Mouse (Mus musculus) small intestine, adult 2 months (tissue): ENCODE results near the gene Tmpo. TPM values are rescaled to one million over a fixed set of nuclear protein-coding genes. Genes with fewer than 3 reads are reported as not detected.
A peak's percentile ranks its signal among the peaks of the same experiment; 100 is the strongest.

Experiments
- H3K27ac ChIP-seq: fragments of 200-500 bp; 2 replicates; pipeline ENCODE4 v1.5.1; 2012; ENCODE audit warnings: low read depth, low read length, control low read depth, inconsistent platforms; ENCODE audit not compliant: insufficient read depth
- H3K27me3 ChIP-seq: fragments of 200-500 bp; 2 replicates; pipeline ENCODE4 v1.6.1; 2012; ENCODE audit warnings: mild to moderate bottlenecking, moderate library complexity, low read length, inconsistent platforms; ENCODE audit not compliant: control insufficient read depth, insufficient read depth
- H3K36me3 ChIP-seq: fragments of 200-500 bp; 2 replicates; pipeline ENCODE4 v1.6.1; 2012; ENCODE audit warnings: mild to moderate bottlenecking, low read length, control low read depth, inconsistent platforms; ENCODE audit not compliant: control insufficient read depth, insufficient read depth
- H3K4me1 ChIP-seq: fragments of 200-500 bp; 2 replicates; pipeline ENCODE4 v1.6.1; 2012; ENCODE audit warnings: low read length, inconsistent platforms, mixed read lengths; ENCODE audit not compliant: control insufficient read depth, insufficient read depth, insufficient read length
- H3K4me3 ChIP-seq: fragments of 200-500 bp; 2 replicates; pipeline ENCODE4 v1.5.1; 2012; ENCODE audit warnings: low read depth, mild to moderate bottlenecking, control low read depth, inconsistent platforms, low read length, moderate library complexity
- CTCF ChIP-seq: fragments of 200-500 bp; IDR thresholded peaks from 2 replicates; pipeline ENCODE4 v1.5.1; 2012; ENCODE audit warnings: low read depth, mild to moderate bottlenecking, control low read depth, inconsistent platforms, low read length, moderate library complexity, mixed read lengths; ENCODE audit not compliant: insufficient replicate concordance, insufficient read length; ENCODE audit errors: extremely low read depth
- POLR2A ChIP-seq: fragments of 200-500 bp; IDR thresholded peaks from 2 replicates; pipeline ENCODE4 v1.6.1; 2012; ENCODE audit warnings: low read depth, mild to moderate bottlenecking, control low read depth, inconsistent platforms, low read length, moderate library complexity
- WGBS: fragments of 180-500 bp; shearing (Covaris S2); methylation state at CpG from one replicate; pipeline ENCODE4 v1.1.7; 2018; 5-methylcytosine and 5-hydroxymethylcytosine counted together
- polyA plus RNA-seq: library from polyadenylated mRNA; depleted of rRNA; stranded (reverse); fragments of >200 nt; gene quantifications from 2 replicates; pipeline ENCODE4 v1.2.3, GENCODE M21; 2012

The Tmpo gene
- polyA plus RNA-seq, 1 experiment = 29.0 TPM

DNA sequence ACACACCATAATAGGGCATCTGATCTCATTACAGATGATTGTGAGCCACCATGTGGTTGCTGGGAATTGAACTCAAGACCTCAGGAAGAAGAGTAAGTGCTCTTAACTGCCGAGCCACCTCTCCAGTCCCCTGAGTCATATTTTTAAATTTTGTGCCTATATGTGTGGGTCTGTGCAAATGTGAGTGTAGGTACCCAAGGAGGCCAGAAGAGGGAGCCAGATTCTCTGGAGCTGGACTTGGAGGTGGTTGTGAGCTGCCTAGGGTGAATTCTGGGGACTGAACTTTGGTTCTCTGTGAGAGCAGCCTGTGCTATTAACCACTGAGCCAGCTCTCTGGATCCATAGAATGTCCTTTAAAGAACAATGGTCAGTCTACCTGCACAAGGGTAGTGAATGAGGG lies 15.7 kb upstream of the Tmpo start:
- Histone ChIP-seq H3K27me3 (no peaks in the 10 kb centered on the region), H3K27ac (no peak overlapping the region), H3K36me3 (no peaks in the 10 kb centered on the region), H3K4me3 (no peak overlapping the region), H3K4me1 (no peaks in the 10 kb centered on the region)
- peak; percentile 24; the same call in 1 of the 2 replicates for TF ChIP-seq CTCF
- TF ChIP-seq POLR2A = no peak
- WGBS = 88% methylated on average over 1 of the region's 1 CpGs

DNA sequence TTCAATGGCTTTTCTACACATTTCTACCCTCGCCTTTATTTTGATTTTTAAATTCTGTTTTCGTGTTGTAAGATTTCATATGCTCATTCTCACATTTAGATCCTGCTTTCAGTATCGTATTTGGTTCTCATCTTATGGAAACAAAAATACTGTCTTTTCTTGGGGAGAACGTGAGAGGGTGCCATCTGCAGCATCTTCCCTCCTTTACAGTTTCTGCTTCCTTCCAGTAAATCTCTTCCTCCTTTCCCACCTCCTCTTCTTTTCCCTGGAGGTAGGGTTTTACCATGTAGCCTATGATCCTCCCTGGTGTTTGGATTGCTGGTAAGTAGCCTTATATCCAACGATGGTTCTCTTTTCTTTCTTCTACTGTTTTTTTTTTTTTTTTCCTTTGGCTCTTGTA lies 14.6 kb upstream of the Tmpo start:
- Histone ChIP-seq H3K4me3 (no peak overlapping the region), H3K36me3 (no peaks in the 10 kb centered on the region), H3K4me1 (no peaks in the 10 kb centered on the region), H3K27ac (no peak overlapping the region), H3K27me3 (no peaks in the 10 kb centered on the region)
- no peak for TF ChIP-seq POLR2A
- no peak for TF ChIP-seq CTCF
- 84% methylated on average over 5 of the region's 5 CpGs for WGBS

DNA sequence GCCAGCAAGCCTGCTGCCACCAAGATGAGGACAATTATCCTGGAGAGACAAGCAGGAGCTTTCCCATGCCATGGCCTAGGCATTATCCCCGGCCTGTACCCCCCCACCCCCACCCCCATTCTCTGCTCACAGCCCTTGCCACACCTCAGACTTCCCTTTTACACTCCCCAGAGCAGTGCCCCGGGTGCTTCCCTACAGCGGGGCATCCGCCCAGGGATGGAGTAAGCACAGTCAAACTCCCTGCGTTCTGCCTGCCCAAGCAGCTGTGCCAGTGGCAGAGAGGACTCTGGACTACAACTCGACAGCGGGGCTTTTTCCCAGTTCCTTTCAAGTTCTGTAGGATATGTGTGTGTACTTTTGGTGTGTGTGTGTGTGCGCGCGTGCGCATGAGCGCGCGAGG lies 14.0 kb upstream of the Tmpo start:
- 75% methylated on average over 14 of the region's 14 CpGs for WGBS
- no peak for TF ChIP-seq CTCF

DNA sequence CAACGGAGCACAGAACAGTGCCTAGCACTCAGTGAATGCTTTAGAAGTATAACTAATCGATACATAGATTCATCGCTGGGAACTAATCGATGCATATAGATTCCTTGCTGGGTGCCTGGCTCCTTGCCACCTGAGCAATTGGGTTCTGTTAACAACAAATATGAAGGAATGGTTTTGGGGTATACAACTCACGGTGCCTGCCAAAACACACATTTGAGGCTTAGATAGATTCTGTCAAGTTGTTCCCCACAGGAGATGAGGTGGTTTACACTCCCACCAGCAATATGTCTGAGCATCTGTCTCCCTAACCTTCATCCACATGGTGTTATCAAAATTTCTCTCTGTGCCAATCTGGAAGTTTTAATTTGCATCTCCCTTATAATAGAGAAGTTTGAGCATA lies 10.7 kb upstream of the Tmpo start:
- Histone ChIP-seq H3K36me3 (no peaks in the 10 kb centered on the region), H3K27me3 (no peaks in the 10 kb centered on the region), H3K27ac (no peak overlapping the region), H3K4me3 (no peak overlapping the region), H3K4me1 (no peaks in the 10 kb centered on the region)
- TF ChIP-seq CTCF = no peak
- no peak for TF ChIP-seq POLR2A
- WGBS = 91% methylated on average over 5 of the region's 5 CpGs

More for the DNA sequence above, 14.0 kb upstream of the Tmpo start:
- H3K27ac ChIP-seq = no peak overlapping the region
- no peaks in the 10 kb centered on the region for H3K4me1 ChIP-seq
- no peak overlapping the region for H3K4me3 ChIP-seq
- H3K27me3 ChIP-seq = no peaks in the 10 kb centered on the region
- no peaks in the 10 kb centered on the region for H3K36me3 ChIP-seq

DNA sequence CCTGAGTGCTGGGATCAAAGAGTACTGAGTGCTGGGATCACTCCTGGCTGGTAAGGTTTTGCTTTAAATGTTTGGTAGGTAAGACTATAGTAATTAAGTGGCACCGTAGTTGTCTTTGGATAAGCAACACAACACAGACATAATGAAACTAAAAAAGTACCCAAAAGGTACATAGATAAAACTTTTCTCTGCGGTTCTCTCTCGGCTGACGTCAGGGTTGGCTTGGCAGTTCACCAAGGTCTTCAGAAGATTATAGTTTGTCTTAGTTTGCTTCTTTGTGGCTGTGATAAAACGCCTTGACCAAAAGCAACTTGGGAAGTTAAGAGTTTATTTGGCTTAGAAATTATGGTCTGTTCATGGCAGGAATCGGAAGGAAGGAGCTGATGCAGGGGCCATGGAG lies 8.4 kb upstream of the Tmpo start:
- Histone ChIP-seq H3K27ac (no peak overlapping the region), H3K27me3 (no peaks in the 10 kb centered on the region), H3K36me3 (no peaks in the 10 kb centered on the region), H3K4me1 (peaks cover 5% of the 10 kb centered on the region; the same call in 1 of the 2 replicates), H3K4me3 (no peak overlapping the region)
- 85% methylated on average over 6 of the region's 6 CpGs for WGBS
- TF ChIP-seq CTCF (no peak), POLR2A (no peak)

DNA sequence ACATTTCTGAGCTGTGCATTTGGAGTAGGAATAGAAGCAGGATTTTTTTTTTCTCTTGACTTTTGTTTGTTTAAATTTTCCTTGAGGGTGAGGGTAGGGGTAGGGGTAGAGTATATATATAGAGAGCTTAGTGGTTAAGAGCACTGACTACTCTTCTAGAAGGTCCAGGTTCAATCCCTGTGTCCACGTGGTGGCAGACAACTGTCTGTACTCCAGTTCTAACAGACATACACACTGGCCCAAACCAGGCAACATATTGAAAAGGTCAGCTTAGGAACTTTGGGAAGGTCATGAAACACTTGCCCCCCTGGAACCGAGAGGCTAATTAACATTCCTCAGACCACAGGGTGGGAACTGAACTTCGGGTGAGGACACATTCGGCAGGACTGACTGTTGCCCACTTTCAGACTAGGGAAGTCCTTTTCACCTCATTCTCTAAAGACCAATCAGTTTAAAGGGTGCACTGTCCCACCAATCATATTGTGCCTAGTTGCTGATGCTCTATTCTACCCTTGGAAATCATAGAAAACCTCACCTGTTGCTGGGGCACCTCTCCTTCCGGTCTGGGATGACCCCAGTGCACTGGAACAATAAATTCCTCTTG lies 7.7 kb upstream of the Tmpo start:
- H3K36me3 ChIP-seq = no peaks in the 10 kb centered on the region
- no peak overlapping the region for H3K4me3 ChIP-seq

DNA sequence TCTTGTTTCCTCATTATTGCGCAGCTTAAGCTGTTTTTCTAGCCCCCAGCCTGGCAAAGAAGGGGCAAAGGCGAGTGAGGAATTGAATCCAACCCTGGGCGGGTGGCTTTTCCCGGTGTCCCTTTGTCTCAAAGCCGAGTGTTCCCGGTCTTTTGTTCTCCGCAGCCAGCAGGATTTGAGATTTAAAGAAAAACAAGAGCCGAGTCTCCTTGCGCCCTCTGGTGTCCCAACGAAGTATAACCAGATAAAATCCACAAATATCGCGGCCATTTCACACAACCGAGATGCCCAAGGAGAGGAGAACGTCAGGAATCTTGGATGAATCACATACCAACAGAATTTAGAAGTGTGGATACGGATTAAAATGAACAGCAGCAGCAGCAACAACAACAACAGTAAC lies 6.8 kb upstream of the Tmpo start:
- 1% methylated on average over 15 of the region's 15 CpGs for WGBS
- H3K36me3 ChIP-seq = no peaks in the 10 kb centered on the region
- peak overlapping the region; percentile 67 for H3K4me3 ChIP-seq
- no peaks in the 10 kb centered on the region for H3K27me3 ChIP-seq
- peak overlapping the region; percentile 26; the same call in 1 of the 2 replicates for H3K27ac ChIP-seq
- TF ChIP-seq CTCF (peak; percentile 60; the same call in 1 of the 2 replicates), POLR2A (no peak)
- H3K4me1 ChIP-seq = peaks cover 9% of the 10 kb centered on the region; the same call in 1 of the 2 replicates

More for the DNA sequence above, 7.7 kb upstream of the Tmpo start:
- H3K27me3 ChIP-seq = no peaks in the 10 kb centered on the region
- H3K27ac ChIP-seq = no peak overlapping the region
- WGBS = 78% methylated on average over 5 of the region's 5 CpGs
- peaks cover 9% of the 10 kb centered on the region; the same call in 1 of the 2 replicates for H3K4me1 ChIP-seq
- TF ChIP-seq CTCF (no peak), POLR2A (no peak)

DNA sequence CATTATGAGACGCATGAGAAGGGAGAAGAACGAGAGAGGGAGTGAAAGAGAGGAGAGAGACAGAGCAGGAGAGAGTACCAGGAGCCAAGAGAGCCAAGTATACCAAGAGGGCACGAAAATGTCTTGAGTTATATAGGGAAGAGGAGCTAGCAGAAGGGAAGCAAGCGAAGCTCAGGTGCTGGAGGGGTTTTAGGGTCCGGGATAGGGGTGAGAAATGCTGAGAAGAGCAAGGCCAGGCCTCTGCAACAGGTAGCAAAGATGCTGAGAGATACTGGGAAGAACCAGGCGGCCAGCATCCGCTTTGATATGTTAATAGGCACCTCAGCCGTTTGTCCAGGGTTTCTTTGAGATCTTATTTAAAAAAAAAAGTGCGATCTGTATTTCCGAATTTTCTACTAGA lies 6.2 kb upstream of the Tmpo start:
- Histone ChIP-seq H3K36me3 (no peaks in the 10 kb centered on the region), H3K4me3 (no peak overlapping the region), H3K4me1 (peaks cover 9% of the 10 kb centered on the region; the same call in 1 of the 2 replicates), H3K27me3 (no peaks in the 10 kb centered on the region), H3K27ac (no peak overlapping the region)
- no peak for TF ChIP-seq POLR2A
- TF ChIP-seq CTCF = no peak
- 44% methylated on average over 10 of the region's 10 CpGs for WGBS
